Mouse (Mus musculus): ENCODE data around the gene Cops6. TPM values are rescaled to one million over a fixed set of nuclear protein-coding genes. Genes with fewer than 3 reads are reported as not detected.
A peak's percentile ranks its signal among the peaks of the same experiment; 100 is the strongest.

The Cops6 gene
- 239 and 253 TPM in 2 replicates for polyA plus RNA-seq (2014; fragmentation: Nextera tagmentation; extraction: Ambion mirVana)

GRCm38 (mm10) chr5:138160842-138161665 lies at the start of gene Cops6:
Cops6 (plus strand) TSS chr5:138161071.
- H3K4me1 ChIP-seq (replicated peaks; ENCODE audit: control insufficient read depth, insufficient read depth, low read length) = peaks cover 12% of the 10 kb centered on the region
- H3K4me3 ChIP-seq (replicated peaks; ENCODE audit: low read length) = peak within 1 kb of the TSS; percentile 64
- peaks cover 38% of the 10 kb centered on the region for H3K36me3 ChIP-seq (replicated peaks; ENCODE audit: control insufficient read depth, insufficient read depth)
- no peaks in the 10 kb centered on the region for H3K9me3 ChIP-seq (ENCODE audit: control insufficient read depth, low read length)
- peak within 1 kb of the TSS; percentile 80 for H3K27ac ChIP-seq
- H3K27me3 ChIP-seq (ENCODE audit: control insufficient read depth, insufficient read depth, low read length) = no peaks in the 10 kb centered on the region
- DNase-seq (ENCODE audit: low spot score) = peak; percentile 91
- ATAC-seq (ENCODE audit: low FRiP score) = peak; percentile 95
- WGBS = 1% methylated on average over 42 of the region's 42 CpGs
- peak within 1 kb of the TSS; percentile 80 for H3K9ac ChIP-seq
- H3K4me2 ChIP-seq (replicated peaks) = peak within 1 kb of the TSS; percentile 78

- peak within 1 kb of the TSS; percentile 95 for H3K27ac ChIP-seq
- peaks cover 19% of the 10 kb centered on the region for H3K4me1 ChIP-seq (replicated peaks; ENCODE audit: control insufficient read depth, insufficient read depth, low read length)
- WGBS = 8% methylated on average over 38 of the region's 38 CpGs
- H3K9ac ChIP-seq = peak within 1 kb of the TSS; percentile 86
- peak; percentile 97 for ATAC-seq (ENCODE audit: low FRiP score)
- DNase-seq (ENCODE audit: low spot score) = peak; percentile 93
- peaks cover 21% of the 10 kb centered on the region for H3K36me3 ChIP-seq (replicated peaks; ENCODE audit: control insufficient read depth, insufficient read depth)
- H3K4me2 ChIP-seq (replicated peaks) = peak within 1 kb of the TSS; percentile 80
- no peaks in the 10 kb centered on the region for H3K9me3 ChIP-seq (ENCODE audit: control insufficient read depth, low read length)
- H3K4me3 ChIP-seq (replicated peaks; ENCODE audit: low read length) = peak within 1 kb of the TSS; percentile 67
- H3K27me3 ChIP-seq (ENCODE audit: control insufficient read depth, insufficient read depth, low read length) = no peaks in the 10 kb centered on the region
Observed at GRCm38 (mm10) chr5:138116255-138117198, 44.3 kb upstream of the Cops6 start, which contains the start of gene Zscan21. Zscan21 (plus strand) TSS chr5:138116903.

GRCm38 (mm10) chr5:138117199-138118015 lies 43.5 kb upstream of the Cops6 start:
- Histone ChIP-seq H3K27me3 (ENCODE audit: control insufficient read depth, insufficient read depth, low read length) (no peaks in the 10 kb centered on the region), H3K27ac (peak overlapping the region; percentile 95), H3K9me3 (ENCODE audit: control insufficient read depth, low read length) (no peaks in the 10 kb centered on the region), H3K4me3 (replicated peaks; ENCODE audit: low read length) (peak overlapping the region; percentile 67), H3K9ac (peak overlapping the region; percentile 86), H3K36me3 (replicated peaks; ENCODE audit: control insufficient read depth, insufficient read depth) (peaks cover 25% of the 10 kb centered on the region), H3K4me1 (replicated peaks; ENCODE audit: control insufficient read depth, insufficient read depth, low read length) (peaks cover 19% of the 10 kb centered on the region), H3K4me2 (replicated peaks) (peak overlapping the region; percentile 80)
- peak; percentile 49 for ATAC-seq (ENCODE audit: low FRiP score)
- WGBS = 9% methylated on average over 16 of the region's 16 CpGs
- DNase-seq (ENCODE audit: low spot score) = peak; percentile 47

GRCm38 (mm10) chr5:138118041-138118440 lies 42.8 kb upstream of the Cops6 start:
- ATAC-seq (ENCODE audit: low FRiP score) = no peak
- Histone ChIP-seq H3K4me2 (replicated peaks) (peak overlapping the region; percentile 80), H3K27ac (no peak overlapping the region; the same call in 1 of the 2 replicates), H3K4me1 (replicated peaks; ENCODE audit: control insufficient read depth, insufficient read depth, low read length) (peaks cover 19% of the 10 kb centered on the region), H3K9me3 (ENCODE audit: control insufficient read depth, low read length) (no peaks in the 10 kb centered on the region), H3K27me3 (ENCODE audit: control insufficient read depth, insufficient read depth, low read length) (no peaks in the 10 kb centered on the region), H3K9ac (peak overlapping the region; percentile 86), H3K36me3 (replicated peaks; ENCODE audit: control insufficient read depth, insufficient read depth) (peaks cover 28% of the 10 kb centered on the region), H3K4me3 (replicated peaks; ENCODE audit: low read length) (peak overlapping the region; percentile 67)
- WGBS = 80% methylated on average over 3 of the region's 3 CpGs
- no peak for DNase-seq (ENCODE audit: low spot score)

GRCm38 (mm10) chr5:138132425-138133064 lies 28.3 kb upstream of the Cops6 start:
- H3K4me3 ChIP-seq (replicated peaks; ENCODE audit: low read length) = no peak overlapping the region
- WGBS = 94% methylated on average over 5 of the region's 5 CpGs

GRCm38 (mm10) chr5:138137257-138137656 lies 23.6 kb upstream of the Cops6 start:
- Histone ChIP-seq H3K4me2 (replicated peaks) (no peak overlapping the region), H3K9me3 (ENCODE audit: control insufficient read depth, low read length) (no peaks in the 10 kb centered on the region), H3K27ac (no peak overlapping the region), H3K9ac (no peak overlapping the region), H3K4me3 (replicated peaks; ENCODE audit: low read length) (no peak overlapping the region), H3K27me3 (ENCODE audit: control insufficient read depth, insufficient read depth, low read length) (no peaks in the 10 kb centered on the region), H3K36me3 (replicated peaks; ENCODE audit: control insufficient read depth, insufficient read depth) (peaks cover 57% of the 10 kb centered on the region), H3K4me1 (replicated peaks; ENCODE audit: control insufficient read depth, insufficient read depth, low read length) (no peaks in the 10 kb centered on the region)
- ATAC-seq (ENCODE audit: low FRiP score) = no peak
- 85% methylated on average over 4 of the region's 4 CpGs for WGBS
- no peak for DNase-seq (ENCODE audit: low spot score)

More at GRCm38 (mm10) chr5:138132425-138133064, 28.3 kb upstream of the Cops6 start:
- Histone ChIP-seq H3K9me3 (ENCODE audit: control insufficient read depth, low read length) (no peaks in the 10 kb centered on the region), H3K36me3 (replicated peaks; ENCODE audit: control insufficient read depth, insufficient read depth) (peaks cover 86% of the 10 kb centered on the region), H3K27ac (no peak overlapping the region), H3K9ac (no peak overlapping the region), H3K4me2 (replicated peaks) (no peak overlapping the region), H3K4me1 (replicated peaks; ENCODE audit: control insufficient read depth, insufficient read depth, low read length) (no peaks in the 10 kb centered on the region), H3K27me3 (ENCODE audit: control insufficient read depth, insufficient read depth, low read length) (no peaks in the 10 kb centered on the region)
- ATAC-seq (ENCODE audit: low FRiP score) = no peak
- no peak for DNase-seq (ENCODE audit: low spot score)

GRCm38 (mm10) chr5:138137935-138138549 lies 22.8 kb upstream of the Cops6 start:
- WGBS = 64% methylated on average over 8 of the region's 8 CpGs
- ATAC-seq (ENCODE audit: low FRiP score) (no peak), DNase-seq (ENCODE audit: low spot score) (peak; percentile 84)
- Histone ChIP-seq H3K27ac (no peak overlapping the region), H3K4me3 (replicated peaks; ENCODE audit: low read length) (no peak overlapping the region), H3K36me3 (replicated peaks; ENCODE audit: control insufficient read depth, insufficient read depth) (peaks cover 55% of the 10 kb centered on the region), H3K27me3 (ENCODE audit: control insufficient read depth, insufficient read depth, low read length) (no peaks in the 10 kb centered on the region), H3K4me1 (replicated peaks; ENCODE audit: control insufficient read depth, insufficient read depth, low read length) (no peaks in the 10 kb centered on the region), H3K9ac (no peak overlapping the region), H3K9me3 (ENCODE audit: control insufficient read depth, low read length) (no peaks in the 10 kb centered on the region), H3K4me2 (replicated peaks) (no peak overlapping the region)

- Histone ChIP-seq H3K27ac (no peak overlapping the region), H3K9ac (no peak overlapping the region), H3K4me1 (replicated peaks; ENCODE audit: control insufficient read depth, insufficient read depth, low read length) (no peaks in the 10 kb centered on the region), H3K4me2 (replicated peaks) (no peak overlapping the region), H3K9me3 (ENCODE audit: control insufficient read depth, low read length) (no peaks in the 10 kb centered on the region), H3K36me3 (replicated peaks; ENCODE audit: control insufficient read depth, insufficient read depth) (peaks cover 55% of the 10 kb centered on the region), H3K27me3 (ENCODE audit: control insufficient read depth, insufficient read depth, low read length) (no peaks in the 10 kb centered on the region), H3K4me3 (replicated peaks; ENCODE audit: low read length) (no peak overlapping the region)
- ATAC-seq (ENCODE audit: low FRiP score) (no peak), DNase-seq (ENCODE audit: low spot score) (no peak)
- WGBS = 88% methylated on average over 4 of the region's 4 CpGs
Observed at GRCm38 (mm10) chr5:138138585-138138984, 22.3 kb upstream of the Cops6 start.
